Mouse (Mus musculus) liver, embryonic 14.5 days (tissue): ENCODE results near the gene Sulf2.

Experiments
- CTCF ChIP-seq: IDR thresholded peaks from 2 replicates; pipeline ENCODE4 v1.5.1; 2016; ENCODE audit warnings: antibody characterized with exemption, low read depth, control low read depth
- EP300 ChIP-seq: IDR thresholded peaks from 2 replicates; pipeline ENCODE4 v1.6.1; 2016; ENCODE audit warnings: antibody characterized with exemption, low read depth

GRCm38 (mm10) chr2:166204174-166204573 is 48.7 kb upstream of the Sulf2 start:
- no peak for TF ChIP-seq CTCF
- TF ChIP-seq EP300 = no peak
